Mouse (Mus musculus): Measurements from ENCODE around the gene Prox2.
"Not testable (repeated sequence)": the region's sequence is repeated elsewhere in the genome, so short reads cannot be mapped to it uniquely, and the experiment has no call there.

The Prox2 gene

DNA sequence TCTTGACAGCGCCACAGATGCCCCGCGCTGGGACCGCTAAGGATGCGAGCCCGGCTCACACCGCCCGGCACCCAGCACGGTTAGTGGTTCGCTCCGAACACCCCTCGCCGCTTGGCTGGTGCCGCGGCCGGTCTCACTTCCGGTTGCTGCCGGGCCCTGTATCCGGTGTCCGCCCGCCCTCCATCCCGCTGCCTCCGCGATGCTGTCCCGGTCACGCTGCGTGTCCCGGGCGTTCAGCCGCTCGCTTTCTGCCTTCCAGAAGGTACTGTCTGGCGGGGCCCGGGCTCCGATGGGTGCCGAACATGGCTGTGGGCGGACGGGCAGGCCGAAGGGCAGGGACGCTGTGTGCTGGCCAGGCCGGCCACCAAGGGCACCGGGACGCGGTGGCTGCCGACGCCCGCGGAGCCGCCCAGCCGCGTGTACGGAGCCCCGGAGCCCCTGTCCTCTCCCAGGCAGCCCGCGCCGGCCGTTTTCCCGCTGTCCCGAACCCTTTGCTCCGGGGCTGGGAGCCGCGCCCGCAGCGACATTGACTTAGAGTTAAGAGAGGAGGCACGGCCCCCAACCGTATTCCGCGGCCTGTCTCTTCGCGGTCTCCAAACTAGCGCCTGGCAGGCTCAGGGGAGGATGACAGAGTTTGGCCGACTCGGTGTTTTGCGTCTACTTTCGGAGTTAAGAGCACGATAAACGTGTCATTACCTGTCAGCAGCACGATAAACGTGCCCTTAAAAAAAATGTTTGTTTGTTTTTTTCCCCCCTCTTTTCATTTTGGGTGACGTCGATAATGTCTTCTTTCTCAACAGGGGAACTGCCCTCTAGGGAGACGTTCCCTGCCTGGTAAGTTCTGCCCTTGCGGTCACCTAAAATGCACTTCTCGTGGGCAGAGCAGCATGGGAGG is at the start of gene Prox2, which contains the start of gene Dlst:
Gene Prox2, minus strand, starts transcription at position 62 of the 895 bp plus-strand sequence.
Gene Dlst, plus strand, starts transcription at position 136 of the 895 bp plus-strand sequence.
- peak; percentile 49 for DNase-seq (ENCODE audit: low spot score)

- DNase-seq (ENCODE audit: low spot score): no peak
Observed at GRCm38 (mm10) chr12:85159592-85159991, 49.0 kb upstream of the Prox2 start.

- no peak for DNase-seq (ENCODE audit: low spot score)
Observed at GRCm38 (mm10) chr12:85158801-85159200, 48.2 kb upstream of the Prox2 start.

- DNase-seq (ENCODE audit: low spot score): no peak
Observed at GRCm38 (mm10) chr12:85157797-85158460, 47.4 kb upstream of the Prox2 start.

DNA sequence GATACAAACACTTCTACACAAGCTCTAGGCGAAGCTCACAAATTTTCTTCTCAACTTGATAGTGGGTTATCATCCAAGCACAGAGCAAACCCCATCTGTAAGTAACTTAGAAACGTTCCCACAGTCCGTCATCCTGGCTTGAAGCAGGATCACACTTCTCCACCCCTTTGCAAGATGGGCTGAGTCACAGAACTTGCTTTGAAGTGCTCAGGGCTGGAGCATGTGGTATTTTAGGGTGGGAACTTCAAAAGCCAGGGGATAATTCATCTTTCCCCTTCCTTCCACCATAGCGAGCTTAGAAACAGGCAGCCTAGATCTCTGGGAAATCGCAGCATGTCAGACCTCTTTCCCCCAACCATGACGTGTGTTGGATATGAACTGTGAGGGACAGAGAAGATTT is 45.8 kb upstream of the Prox2 start:
- DNase-seq (ENCODE audit: low spot score): no peak

GRCm38 (mm10) chr12:85153011-85153410 is 42.5 kb upstream of the Prox2 start:
- no peak for DNase-seq (ENCODE audit: low spot score)

DNA sequence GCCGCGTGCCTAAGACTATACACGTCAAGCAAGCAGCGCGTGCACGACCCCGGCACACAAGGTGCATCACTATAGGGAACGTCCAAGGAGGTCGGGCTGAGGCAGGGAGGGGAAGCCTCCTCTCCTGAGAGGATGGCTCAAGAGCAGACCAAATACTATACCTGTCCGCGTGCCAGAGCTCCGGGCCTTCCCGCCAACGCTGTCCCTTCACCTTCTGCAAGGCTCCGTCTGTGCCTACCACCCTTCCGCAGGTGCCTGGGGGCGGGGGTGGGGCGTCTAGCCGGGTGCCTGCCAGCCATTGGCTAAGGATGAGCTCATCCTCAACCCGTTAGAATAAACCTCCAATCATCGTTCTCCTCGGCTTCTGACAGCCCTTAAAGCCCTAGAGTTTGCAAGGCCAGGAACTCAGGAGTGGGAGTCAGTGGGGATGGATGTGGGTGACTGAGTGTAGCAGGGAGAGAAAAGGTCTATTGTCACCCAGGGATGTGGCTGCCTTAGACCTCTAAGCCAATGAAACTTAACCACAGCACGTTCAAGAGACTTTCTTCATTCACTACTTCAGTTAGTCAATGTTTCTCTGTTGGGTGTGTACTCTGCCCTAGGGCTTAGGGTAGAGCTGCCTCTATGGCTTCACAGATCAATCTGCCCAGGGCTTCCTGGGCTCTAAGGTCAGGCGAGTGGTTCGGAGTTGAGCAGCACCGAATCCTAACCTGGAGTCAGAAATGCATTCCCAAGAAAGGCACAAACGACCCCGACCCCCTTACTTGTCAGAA is 40.6 kb upstream of the Prox2 start, which contains the start of gene Rps6kl1:
Gene Rps6kl1, minus strand, starts transcription at position 263 of the 773 bp plus-strand sequence.
- no peak for DNase-seq (ENCODE audit: low spot score)

GRCm38 (mm10) chr12:85150321-85151001 is 39.9 kb upstream of the Prox2 start:
- DNase-seq (ENCODE audit: low spot score): no peak

DNA sequence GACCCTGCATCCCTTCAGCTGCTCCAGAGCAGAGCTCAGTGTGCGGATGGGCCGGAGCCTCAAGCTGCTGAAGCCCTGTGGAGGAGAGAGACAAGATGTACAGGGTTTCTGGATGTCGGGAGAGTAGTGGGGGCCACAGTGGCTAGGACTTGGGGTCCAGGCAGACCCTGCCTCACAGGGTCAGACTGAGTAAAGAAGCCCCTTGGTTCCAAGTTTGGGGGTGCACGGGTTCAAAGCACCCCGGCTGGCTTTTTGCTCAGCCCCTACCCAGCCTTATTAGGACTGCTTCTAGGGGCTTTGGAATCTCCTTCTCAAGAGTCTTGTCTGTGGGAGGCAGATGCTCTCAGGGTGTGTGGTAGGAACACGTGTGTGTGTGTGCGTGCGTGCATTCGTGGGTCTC is 36.3 kb upstream of the Prox2 start:
- no peak for DNase-seq (ENCODE audit: low spot score)

GRCm38 (mm10) chr12:85146355-85146754 is 35.8 kb upstream of the Prox2 start:
- DNase-seq (ENCODE audit: low spot score): no peak

DNA sequence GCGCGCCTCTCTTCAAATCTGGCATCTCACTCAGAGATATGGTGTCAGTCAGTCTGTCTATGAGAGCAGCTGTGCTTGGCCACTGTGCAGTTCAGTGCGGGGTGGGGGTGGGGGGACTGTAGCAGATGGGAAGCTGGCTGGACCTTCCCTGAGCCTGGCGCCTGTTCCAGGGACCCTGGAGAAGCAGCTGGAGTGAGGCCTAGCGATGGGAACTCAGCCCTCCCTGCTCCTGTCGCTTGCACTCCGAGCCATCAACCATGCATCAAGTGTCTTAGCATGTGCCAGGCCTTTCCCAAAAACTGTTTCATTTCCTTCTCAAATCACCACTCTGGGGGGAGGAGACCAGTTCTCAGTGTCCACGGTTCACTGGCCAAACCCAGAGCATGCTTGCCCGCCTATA is 35.1 kb upstream of the Prox2 start:
- DNase-seq (ENCODE audit: low spot score): no peak

DNA sequence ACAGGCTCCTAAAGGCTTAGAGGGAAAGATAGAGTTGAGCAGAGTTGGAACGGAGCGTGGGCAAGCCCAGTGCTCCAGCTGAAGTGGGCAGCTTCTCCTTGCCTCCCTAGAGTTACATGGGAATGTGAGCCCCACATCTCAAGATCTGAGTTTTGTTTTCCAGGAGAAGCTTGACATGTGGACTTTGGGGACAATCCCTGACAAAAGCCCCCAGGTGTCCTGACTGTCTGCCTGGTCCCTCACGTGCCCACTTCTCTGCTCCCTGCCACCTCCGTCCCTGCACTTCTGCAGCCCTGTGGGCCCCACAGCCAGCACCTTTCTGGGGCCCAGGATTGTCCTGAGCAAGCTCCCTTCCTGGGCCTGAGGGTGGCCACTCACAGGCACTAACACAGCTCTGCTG is 34.3 kb upstream of the Prox2 start:
- no peak for DNase-seq (ENCODE audit: low spot score)

DNA sequence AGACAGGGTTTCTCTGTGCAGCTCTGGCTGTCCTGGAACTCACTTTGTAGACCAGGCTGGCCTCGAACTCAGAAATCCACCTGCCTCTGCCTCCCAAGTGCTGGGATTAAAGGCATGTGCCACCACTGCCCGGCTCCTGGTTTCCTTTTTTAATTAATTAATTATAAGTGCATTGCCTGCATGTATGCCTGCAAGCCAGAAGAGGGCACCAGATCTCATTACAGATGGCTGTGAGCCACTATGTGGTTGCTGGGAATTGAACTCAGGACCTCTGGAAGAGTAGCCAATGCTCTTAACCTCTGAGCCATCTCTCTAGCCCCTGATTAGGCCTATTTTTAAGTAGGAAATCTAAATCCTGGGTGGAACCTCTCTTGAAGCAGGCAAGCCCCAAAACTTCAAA is 33.7 kb upstream of the Prox2 start:
- DNase-seq (ENCODE audit: low spot score): not testable (repeated sequence)

DNA sequence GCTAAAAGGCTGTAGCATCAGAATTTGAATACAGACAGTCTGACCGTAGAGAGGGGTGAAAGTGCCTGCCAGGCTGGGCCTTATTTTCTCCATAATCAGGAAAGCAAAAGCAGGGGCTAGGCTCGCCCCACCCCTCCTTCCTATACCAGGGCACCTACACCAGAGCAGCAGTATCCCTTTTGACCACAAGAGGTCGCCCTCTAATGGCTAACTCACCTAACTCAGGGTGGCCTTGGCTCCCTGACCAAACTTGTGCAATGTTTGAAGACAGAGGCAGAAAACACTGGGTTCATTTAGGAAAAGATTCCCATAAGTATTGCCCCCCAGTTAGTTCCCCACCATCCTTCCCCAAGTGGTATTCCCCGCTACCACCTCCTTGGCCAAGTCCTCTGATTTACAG is 32.2 kb upstream of the Prox2 start:
- DNase-seq (ENCODE audit: low spot score): peak; percentile 48

GRCm38 (mm10) chr12:85141096-85141495 is 30.5 kb upstream of the Prox2 start:
- DNase-seq (ENCODE audit: low spot score): no peak

- DNase-seq (ENCODE audit: low spot score): no peak
Observed at GRCm38 (mm10) chr12:85140036-85140701, 29.6 kb upstream of the Prox2 start.

- DNase-seq (ENCODE audit: low spot score): no peak
Observed at GRCm38 (mm10) chr12:85136627-85137026, 26.1 kb upstream of the Prox2 start.

DNA sequence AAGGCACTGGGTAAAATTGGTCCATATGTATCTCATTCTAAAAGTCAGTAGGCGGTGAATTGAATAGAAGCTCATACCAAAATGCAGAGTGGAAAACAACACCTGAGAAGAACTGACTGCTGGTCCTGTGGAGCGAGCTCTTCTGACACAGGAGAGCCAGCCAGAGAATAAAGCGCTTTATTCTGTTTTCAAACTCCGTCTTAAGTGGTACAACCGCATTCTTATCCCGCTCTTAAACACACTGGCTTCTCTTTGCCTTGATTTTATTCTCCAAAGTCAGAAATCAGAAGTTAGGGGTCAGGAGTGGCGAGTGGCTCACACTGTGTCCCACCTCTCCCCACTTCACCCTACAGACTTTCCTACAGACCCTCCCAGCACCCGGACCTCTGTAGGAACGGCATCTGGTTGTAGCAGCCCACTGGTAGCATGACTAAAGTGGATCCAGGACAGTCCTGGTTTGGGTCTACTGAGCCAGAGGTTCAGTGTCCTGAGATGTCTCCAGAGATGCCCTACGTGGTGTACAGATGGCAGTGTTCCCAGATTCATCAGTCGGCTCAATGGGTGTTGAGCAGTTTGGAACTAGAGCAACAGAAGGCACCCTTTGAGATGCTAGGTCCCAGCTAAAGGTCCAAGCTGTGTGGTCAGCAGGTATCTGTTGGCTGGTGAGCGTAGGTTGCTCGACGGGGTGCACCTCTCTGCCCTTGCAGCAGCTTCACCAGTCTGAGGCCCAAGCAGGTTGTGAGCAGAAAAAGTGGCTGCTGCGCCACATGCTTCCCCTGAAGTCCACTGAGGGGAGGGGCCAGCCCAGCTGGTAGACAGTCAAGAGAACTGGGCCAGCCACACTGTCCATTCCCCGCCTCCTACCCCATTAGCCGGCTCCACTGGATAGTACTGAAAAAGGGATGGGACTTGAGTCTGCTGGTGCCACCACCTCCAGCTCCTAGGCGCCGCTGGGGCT is 25.2 kb upstream of the Prox2 start:
- no peak for DNase-seq (ENCODE audit: low spot score)

GRCm38 (mm10) chr12:85134043-85134794 is 23.7 kb upstream of the Prox2 start:
- DNase-seq (ENCODE audit: low spot score): no peak

Measured in urinary bladder, postnatal 10 days (tissue).